Mouse (Mus musculus) lung, postnatal 0 days (tissue): ENCODE measurements at regions not wholly inside any gene's neighbourhood (a gene's known extent, or its start where the extent isn't known, plus 50 kb on each side); places are given as distances from the start of the nearest gene placed in this dataset.

ENCODE experiments used
- ATAC-seq: fragments of 200-750 bp; cut with Nextera tagmentation; 2 replicates; pipeline ENCODE4 v1.8.0; 2017; ENCODE audit warnings: moderate library complexity
- DNase-seq: peaks from one replicate; pipeline ENCODE4 v3.0.0-alpha.2; 2016; ENCODE audit warnings: low spot score
- H3K27ac ChIP-seq: fragments of 300-500 bp; sonication (generic); 2 replicates; pipeline ENCODE4 v1.5.1; 2014; ENCODE audit warnings: antibody characterized with exemption, mild to moderate bottlenecking, low read length, mixed read lengths
- H3K27me3 ChIP-seq: fragments of 300-500 bp; sonication (generic); replicated peaks from 2 replicates; pipeline ENCODE4 v1.6.1; 2014; ENCODE audit warnings: low read length, mixed read lengths; ENCODE audit not compliant: insufficient read depth
- H3K36me3 ChIP-seq: fragments of 300-500 bp; sonication (generic); 2 replicates; pipeline ENCODE4 v1.6.1; 2014; ENCODE audit warnings: low read length, mixed read lengths; ENCODE audit not compliant: insufficient read depth
- H3K4me1 ChIP-seq: fragments of 300-500 bp; sonication (generic); 2 replicates; pipeline ENCODE4 v1.6.1; 2014; ENCODE audit warnings: antibody characterized with exemption, low read depth, low read length, mixed read lengths; ENCODE audit not compliant: insufficient read depth
- H3K4me2 ChIP-seq: fragments of 300-500 bp; sonication (generic); replicated peaks from 2 replicates; pipeline ENCODE4 v1.6.1; 2014; ENCODE audit warnings: low read depth, mild to moderate bottlenecking, low read length, moderate library complexity, mixed read lengths
- H3K4me3 ChIP-seq: fragments of 300-500 bp; sonication (generic); 2 replicates; pipeline ENCODE4 v1.5.1; 2014; ENCODE audit warnings: low read depth, low read length
- H3K9ac ChIP-seq: fragments of 300-500 bp; sonication (generic); replicated peaks from 2 replicates; pipeline ENCODE4 v1.6.1; 2014; ENCODE audit warnings: low read depth, mild to moderate bottlenecking
- H3K9me3 ChIP-seq: fragments of 300-500 bp; sonication (generic); 2 replicates; pipeline ENCODE4 v1.6.1; 2016; ENCODE audit warnings: low read length, mixed read lengths
- CTCF ChIP-seq: IDR thresholded peaks from 2 replicates; pipeline ENCODE4 v1.5.1; 2016; ENCODE audit warnings: antibody characterized with exemption, mild to moderate bottlenecking
- EP300 ChIP-seq: IDR thresholded peaks from 2 replicates; pipeline ENCODE4 v1.6.1; 2016; ENCODE audit warnings: antibody characterized with exemption, mild to moderate bottlenecking, control low read depth
- WGBS: fragments of 180-500 bp; shearing (Covaris S2); extraction: QIAGEN DNeasy Blood & Tissue Kit; methylation state at CpG from one replicate; pipeline ENCODE4 v1.1.7; 2014; 5-methylcytosine and 5-hydroxymethylcytosine counted together

GRCm38 (mm10) chr7:75968177-75968576 lies 120.1 kb downstream of the Klhl25 start:
- Histone ChIP-seq H3K27me3 (no peaks in the 10 kb centered on the region), H3K9ac (no peak overlapping the region), H3K9me3 (no peaks in the 10 kb centered on the region), H3K4me2 (no peak overlapping the region), H3K36me3 (no peaks in the 10 kb centered on the region), H3K4me1 (no peaks in the 10 kb centered on the region), H3K27ac (no peak overlapping the region), H3K4me3 (no peak overlapping the region)
- DNase-seq (no peak), ATAC-seq (no peak)
- 76% methylated on average over 5 of the region's 5 CpGs for WGBS
- TF ChIP-seq CTCF (no peak), EP300 (no peak)

GRCm38 (mm10) chr7:75970914-75971313 lies 122.8 kb downstream of the Klhl25 start:
- TF ChIP-seq CTCF (no peak), EP300 (no peak)
- no peak overlapping the region for H3K27ac ChIP-seq
- no peaks in the 10 kb centered on the region for H3K36me3 ChIP-seq
- H3K27me3 ChIP-seq = no peaks in the 10 kb centered on the region
- DNase-seq (no peak), ATAC-seq (no peak)
- no peak overlapping the region for H3K9ac ChIP-seq
- H3K9me3 ChIP-seq = no peaks in the 10 kb centered on the region
- no peaks in the 10 kb centered on the region for H3K4me1 ChIP-seq
- H3K4me3 ChIP-seq = no peak overlapping the region
- H3K4me2 ChIP-seq = no peak overlapping the region
- 61% methylated on average over 7 of the region's 7 CpGs for WGBS

GRCm38 (mm10) chr7:75971706-75972105 lies 123.6 kb downstream of the Klhl25 start:
- Histone ChIP-seq H3K9me3 (no peaks in the 10 kb centered on the region), H3K4me1 (no peaks in the 10 kb centered on the region), H3K36me3 (no peaks in the 10 kb centered on the region), H3K27ac (no peak overlapping the region), H3K9ac (no peak overlapping the region), H3K4me2 (no peak overlapping the region), H3K4me3 (no peak overlapping the region), H3K27me3 (no peaks in the 10 kb centered on the region)
- ATAC-seq (no peak), DNase-seq (no peak)
- 87% methylated on average over 3 of the region's 3 CpGs for WGBS
- TF ChIP-seq CTCF (no peak), EP300 (no peak)

GRCm38 (mm10) chr7:75981560-75981959 lies 133.4 kb downstream of the Klhl25 start:
- ATAC-seq (no peak), DNase-seq (no peak)
- 33% methylated on average over 5 of the region's 5 CpGs for WGBS
- Histone ChIP-seq H3K27me3 (no peaks in the 10 kb centered on the region), H3K9ac (no peak overlapping the region), H3K36me3 (no peaks in the 10 kb centered on the region), H3K9me3 (no peaks in the 10 kb centered on the region), H3K27ac (no peak overlapping the region), H3K4me3 (no peak overlapping the region), H3K4me2 (no peak overlapping the region), H3K4me1 (no peaks in the 10 kb centered on the region)
- no peak for TF ChIP-seq CTCF
- TF ChIP-seq EP300 = no peak

- H3K27ac ChIP-seq = no peak overlapping the region
- WGBS = 15% methylated on average over 23 of the region's 23 CpGs
- TF ChIP-seq CTCF (no peak), EP300 (no peak)
- H3K4me1 ChIP-seq = no peaks in the 10 kb centered on the region
- no peak for ATAC-seq
- no peak for DNase-seq
- H3K9ac ChIP-seq = no peak overlapping the region
- H3K9me3 ChIP-seq = no peaks in the 10 kb centered on the region
- H3K27me3 ChIP-seq = no peaks in the 10 kb centered on the region
- H3K4me3 ChIP-seq = no peak overlapping the region
- H3K36me3 ChIP-seq = no peaks in the 10 kb centered on the region
- H3K4me2 ChIP-seq = no peak overlapping the region
Measured at GRCm38 (mm10) chr7:75983029-75983808, 135.1 kb downstream of the Klhl25 start.

- Histone ChIP-seq H3K27me3 (no peaks in the 10 kb centered on the region), H3K27ac (no peak overlapping the region), H3K4me2 (no peak overlapping the region), H3K4me3 (no peak overlapping the region), H3K36me3 (no peaks in the 10 kb centered on the region), H3K9ac (no peak overlapping the region), H3K9me3 (no peaks in the 10 kb centered on the region), H3K4me1 (no peaks in the 10 kb centered on the region)
- TF ChIP-seq CTCF (no peak), EP300 (no peak)
- no peak for ATAC-seq
- 55% methylated on average over 7 of the region's 7 CpGs for WGBS
- no peak for DNase-seq
Measured at GRCm38 (mm10) chr7:75983809-75984171, 135.7 kb downstream of the Klhl25 start.
